Mouse (Mus musculus) cerebellum, adult 2 months (tissue): ENCODE results near the gene Gm904. TPM values are rescaled to one million over a fixed set of nuclear protein-coding genes. Genes with fewer than 3 reads are reported as not detected.
"Not testable (repeated sequence)": the region's sequence is repeated elsewhere in the genome, so short reads cannot be mapped to it uniquely, and the experiment has no call there.

Experiments used
- DNase-seq, 2 experiments: peaks; one replicate each; pipeline ENCODE4 v3.0.0; 2021
- H3K27ac ChIP-seq: fragments of 200-500 bp; 2 replicates; pipeline ENCODE4 v1.5.1; 2012; ENCODE audit warnings: low read length, control low read depth, inconsistent platforms; ENCODE audit not compliant: insufficient read depth
- H3K27me3 ChIP-seq: fragments of 200-500 bp; 2 replicates; pipeline ENCODE4 v1.6.1; 2012; ENCODE audit warnings: inconsistent platforms, mild to moderate bottlenecking, low read length, moderate library complexity; ENCODE audit not compliant: control insufficient read depth, insufficient read depth
- H3K4me1 ChIP-seq: fragments of 200-500 bp; 2 replicates; pipeline ENCODE4 v1.6.1; 2011; ENCODE audit warnings: low read length; ENCODE audit not compliant: control insufficient read depth, insufficient read depth
- H3K4me3 ChIP-seq: fragments of 200-500 bp; replicated peaks from 2 replicates; pipeline ENCODE3; 2011; ENCODE audit warnings: mild to moderate bottlenecking, low read depth, low read length, control low read depth; ENCODE audit not compliant: insufficient read depth
- whole genome bisulfite sequencing: fragments of 180-500 bp; shearing (Covaris S2); methylation state at CpG from one replicate; pipeline ENCODE4 v1.1.7; 2018; 5-methylcytosine and 5-hydroxymethylcytosine counted together
- polyA plus RNA-seq: library from polyadenylated mRNA; depleted of rRNA; stranded (reverse); fragments of >200 nt; gene quantifications from 2 replicates; pipeline ENCODE4 v1.2.3, GENCODE M21; 2012; rRNA removed

Gm904 gene
- polyA plus RNA-seq: not detected in 2 replicates

DNA sequence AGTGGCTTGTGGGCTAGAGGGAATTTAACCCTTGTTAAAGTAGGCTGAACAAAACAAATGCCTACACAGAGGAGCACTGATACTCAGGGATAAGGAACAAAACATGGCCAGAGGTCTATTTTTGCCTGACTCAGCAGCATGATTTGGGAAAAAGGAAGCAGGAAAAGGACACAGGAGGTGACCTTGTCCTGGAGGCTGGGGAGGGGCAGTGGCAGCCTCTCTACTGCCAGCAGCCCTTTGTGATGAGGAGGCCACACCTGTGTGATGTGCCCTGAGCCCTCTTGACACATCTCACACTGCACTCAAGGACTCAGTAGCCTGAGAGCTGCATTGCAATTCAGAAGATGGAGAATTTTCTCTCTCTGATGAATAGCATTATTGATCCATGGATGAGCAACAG lies at the start of gene Gm904:
Gm904 (plus strand) TSS at position 301 of the 400 bp plus-strand sequence.
- not testable (repeated sequence) for H3K4me3 ChIP-seq, H3K4me1 ChIP-seq, DNase-seq, H3K27ac ChIP-seq, H3K27me3 ChIP-seq

- not testable (repeated sequence) for H3K27me3 ChIP-seq, H3K4me3 ChIP-seq, H3K4me1 ChIP-seq, DNase-seq, H3K27ac ChIP-seq
- WGBS: 45% methylated on average over 2 of the region's 2 CpGs
Measured at GRCm38 (mm10) chr13:50648771-50649170, 5.7 kb downstream of the Gm904 start.

Other genes with a start within 250 kb of the Gm904 start
- gene Fbxw17, start 225.4 kb upstream of the Gm904 start, polyA plus RNA-seq: 23.7 and 24.3 TPM in 2 replicates
- gene Gm47429, start 199.3 kb upstream of the Gm904 start, polyA plus RNA-seq: not detected in 2 replicates
- not detected in 2 replicates for gene Nutm2, start 175.9 kb upstream of the Gm904 start, polyA plus RNA-seq
- not detected in 2 replicates for gene Gm8765, start 55.1 kb downstream of the Gm904 start, polyA plus RNA-seq